Mouse (Mus musculus): Measurements from ENCODE around the gene Chd1. TPM values are rescaled to one million over a fixed set of nuclear protein-coding genes. Genes with fewer than 3 reads are reported as not detected.
"Not testable (repeated sequence)": the region's sequence is repeated elsewhere in the genome, so short reads cannot be mapped to it uniquely, and the experiment has no call there.

Chd1 gene
- polyA plus RNA-seq, 1 experiment from 2014 or later: 18.3 TPM

DNA sequence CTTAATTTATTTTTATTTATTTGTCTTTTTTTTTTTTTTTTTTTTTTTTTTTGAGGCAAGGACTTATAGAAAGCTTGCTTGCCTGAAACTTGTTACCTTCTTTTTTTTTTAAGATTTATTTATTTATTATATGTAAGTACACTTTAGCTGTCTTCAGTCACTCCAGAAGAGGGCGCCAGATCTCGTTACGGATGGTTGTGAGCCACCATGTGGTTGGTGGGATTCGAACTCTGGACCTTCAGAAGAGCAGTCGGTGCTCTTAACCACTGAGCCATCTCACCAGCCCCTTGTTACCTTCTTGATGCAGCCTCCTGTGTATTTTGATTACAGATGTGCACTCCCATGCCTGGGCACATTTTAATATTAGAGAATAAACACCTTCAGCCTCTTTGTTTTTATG lies 46.5 kb downstream of the Chd1 start:
- H3K4me1 ChIP-seq (replicated peaks; ENCODE audit: control insufficient read depth, insufficient read depth, low read length); ATAC-seq (ENCODE audit: low read depth); H3K9ac ChIP-seq (ENCODE audit: low read length); H3K27ac ChIP-seq (ENCODE audit: low read length); H3K4me3 ChIP-seq (ENCODE audit: low read length); H3K27me3 ChIP-seq (ENCODE audit: control insufficient read depth, insufficient read depth, low read depth, low read length); H3K9me3 ChIP-seq (ENCODE audit: control insufficient read depth, low read length); H3K4me2 ChIP-seq (ENCODE audit: low read depth, low read length): not testable (repeated sequence)
- peaks cover 38% of the 10 kb centered on the region for H3K36me3 ChIP-seq (ENCODE audit: control insufficient read depth, insufficient read depth, low read length)
- WGBS: 92% methylated on average over 5 of the region's 5 CpGs

DNA sequence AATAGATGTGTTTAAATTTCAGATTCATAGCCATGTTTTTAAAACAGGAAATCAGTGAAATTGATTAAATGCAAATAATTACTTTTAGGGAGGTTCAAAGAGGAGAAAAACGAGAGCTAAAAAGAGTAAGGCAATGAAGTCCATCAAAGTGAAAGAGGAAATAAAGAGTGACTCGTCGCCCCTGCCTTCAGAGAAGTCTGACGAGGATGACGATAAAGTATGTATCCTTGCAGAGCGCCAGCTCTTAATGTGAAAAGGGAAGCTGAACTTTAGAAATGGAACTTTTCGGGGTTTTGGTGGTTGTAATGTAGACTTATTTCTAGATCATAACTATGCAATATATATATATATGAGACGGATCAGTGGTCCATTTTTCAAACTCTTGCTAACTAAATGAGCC lies 56.4 kb downstream of the Chd1 start:
- peaks cover 46% of the 10 kb centered on the region for H3K36me3 ChIP-seq (ENCODE audit: control insufficient read depth, insufficient read depth, low read length)
- no peak overlapping the region for H3K27ac ChIP-seq (ENCODE audit: low read length)
- no peaks in the 10 kb centered on the region for H3K4me1 ChIP-seq (replicated peaks; ENCODE audit: control insufficient read depth, insufficient read depth, low read length)
- no peaks in the 10 kb centered on the region for H3K27me3 ChIP-seq (ENCODE audit: control insufficient read depth, insufficient read depth, low read depth, low read length)
- H3K9me3 ChIP-seq (ENCODE audit: control insufficient read depth, low read length): no peaks in the 10 kb centered on the region
- 81% methylated on average over 8 of the region's 8 CpGs for WGBS
- no peak overlapping the region for H3K9ac ChIP-seq (ENCODE audit: low read length)
- no peak for ATAC-seq (ENCODE audit: low read depth)
- no peak overlapping the region for H3K4me2 ChIP-seq (ENCODE audit: low read depth, low read length)
- no peak overlapping the region for H3K4me3 ChIP-seq (ENCODE audit: low read length)

DNA sequence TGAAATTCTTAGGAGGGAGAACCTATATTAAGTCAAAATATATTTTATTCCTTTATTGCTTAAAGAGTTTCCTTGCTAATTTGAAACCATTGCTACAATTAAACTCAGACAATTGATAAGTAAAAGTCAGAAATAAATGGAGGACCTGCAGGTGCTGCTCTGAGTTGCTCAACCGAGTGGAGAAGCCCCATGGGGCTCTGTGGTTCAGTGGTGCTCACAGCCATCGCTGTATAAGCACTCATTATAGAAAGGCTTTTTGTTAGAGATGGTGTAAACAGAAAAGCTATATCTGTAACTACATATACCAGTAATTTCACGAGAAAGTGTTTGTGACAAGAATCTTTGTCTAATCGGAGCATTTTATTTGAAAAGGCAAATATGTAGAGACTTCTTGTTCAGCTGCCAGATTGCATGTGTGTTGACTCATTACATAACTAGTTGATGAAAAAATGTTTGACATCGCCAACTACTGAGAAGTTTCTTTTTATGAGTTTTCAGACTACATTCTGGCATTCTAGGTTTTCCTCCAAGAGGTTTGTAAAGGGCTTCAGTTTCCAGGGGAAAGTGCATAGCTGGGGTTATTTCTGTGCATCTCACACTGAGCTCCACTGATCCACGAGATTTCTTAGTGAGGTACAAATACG lies 64.4 kb downstream of the Chd1 start:
- no peak overlapping the region for H3K4me3 ChIP-seq (ENCODE audit: low read length)
- H3K27ac ChIP-seq (ENCODE audit: low read length): no peak overlapping the region
- no peak for ATAC-seq (ENCODE audit: low read depth)
- no peaks in the 10 kb centered on the region for H3K9me3 ChIP-seq (ENCODE audit: control insufficient read depth, low read length)
- H3K4me1 ChIP-seq (replicated peaks; ENCODE audit: control insufficient read depth, insufficient read depth, low read length): no peaks in the 10 kb centered on the region
- H3K4me2 ChIP-seq (ENCODE audit: low read depth, low read length): no peak overlapping the region
- no peaks in the 10 kb centered on the region for H3K27me3 ChIP-seq (ENCODE audit: control insufficient read depth, insufficient read depth, low read depth, low read length)
- no peak overlapping the region for H3K9ac ChIP-seq (ENCODE audit: low read length)
- WGBS: 61% methylated on average over 7 of the region's 7 CpGs
- peaks cover 37% of the 10 kb centered on the region for H3K36me3 ChIP-seq (ENCODE audit: control insufficient read depth, insufficient read depth, low read length)

DNA sequence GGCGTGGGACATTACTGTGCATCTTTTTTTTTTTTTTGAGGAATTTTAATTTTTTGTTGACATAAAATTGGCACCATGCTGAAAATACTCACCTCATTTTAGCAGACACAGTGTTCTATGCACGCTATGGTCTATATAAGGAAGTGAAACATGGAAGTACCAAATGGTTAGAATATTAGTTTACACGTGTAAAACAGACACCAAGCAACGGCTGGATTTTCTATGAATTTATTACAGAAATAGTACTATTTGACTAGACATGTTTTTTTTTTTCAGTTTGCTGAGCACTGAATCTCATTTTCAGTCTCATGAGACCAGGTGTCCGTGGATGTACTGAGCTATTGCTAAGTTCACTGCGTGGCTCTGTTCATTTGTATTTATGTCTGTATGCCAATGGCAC lies 69.2 kb downstream of the Chd1 start:
- Histone ChIP-seq H3K27ac (ENCODE audit: low read length) (no peak overlapping the region), H3K36me3 (ENCODE audit: control insufficient read depth, insufficient read depth, low read length) (peaks cover 17% of the 10 kb centered on the region), H3K9me3 (ENCODE audit: control insufficient read depth, low read length) (no peaks in the 10 kb centered on the region), H3K9ac (ENCODE audit: low read length) (no peak overlapping the region), H3K4me1 (replicated peaks; ENCODE audit: control insufficient read depth, insufficient read depth, low read length) (no peaks in the 10 kb centered on the region), H3K27me3 (ENCODE audit: control insufficient read depth, insufficient read depth, low read depth, low read length) (no peaks in the 10 kb centered on the region), H3K4me2 (ENCODE audit: low read depth, low read length) (no peak overlapping the region), H3K4me3 (ENCODE audit: low read length) (no peak overlapping the region)
- no peak for ATAC-seq (ENCODE audit: low read depth)
- WGBS: 64% methylated on average over 6 of the region's 6 CpGs

DNA sequence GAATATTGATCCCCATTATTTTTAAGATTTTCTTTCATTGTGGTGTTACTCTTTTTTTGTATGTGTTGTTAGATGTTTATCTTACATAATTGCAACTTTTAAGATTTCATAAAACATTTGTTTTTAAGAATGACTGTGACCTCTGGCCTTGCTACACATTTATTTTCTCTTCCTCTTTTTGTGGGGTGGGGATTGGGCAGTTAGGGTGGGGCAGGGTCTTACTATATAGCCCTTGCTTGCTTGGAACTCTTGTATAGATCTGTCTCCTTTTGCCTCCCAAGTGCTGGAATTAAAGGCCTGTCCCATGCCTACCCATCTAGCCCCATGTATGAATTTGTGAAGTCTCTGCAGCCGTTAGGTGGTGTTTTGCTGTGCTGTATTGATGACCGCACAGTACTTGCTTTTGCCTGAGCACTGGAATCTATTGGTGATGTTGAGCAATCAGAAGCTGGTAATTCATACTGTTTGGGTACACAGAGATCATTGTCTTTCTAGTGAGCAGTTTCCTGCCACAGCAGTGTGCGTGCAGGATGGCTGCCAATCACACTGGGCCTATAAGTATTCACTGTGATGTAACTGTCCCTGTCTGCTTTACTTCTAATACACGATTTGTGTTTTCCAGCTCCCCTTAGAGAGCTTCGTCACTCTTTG lies 69.9 kb downstream of the Chd1 start:
- Histone ChIP-seq H3K9me3 (ENCODE audit: control insufficient read depth, low read length) (no peaks in the 10 kb centered on the region), H3K4me3 (ENCODE audit: low read length) (no peak overlapping the region), H3K4me1 (replicated peaks; ENCODE audit: control insufficient read depth, insufficient read depth, low read length) (no peaks in the 10 kb centered on the region), H3K9ac (ENCODE audit: low read length) (no peak overlapping the region), H3K36me3 (ENCODE audit: control insufficient read depth, insufficient read depth, low read length) (peaks cover 13% of the 10 kb centered on the region), H3K4me2 (ENCODE audit: low read depth, low read length) (no peak overlapping the region), H3K27me3 (ENCODE audit: control insufficient read depth, insufficient read depth, low read depth, low read length) (no peaks in the 10 kb centered on the region), H3K27ac (ENCODE audit: low read length) (no peak overlapping the region)
- no peak for ATAC-seq (ENCODE audit: low read depth)
- WGBS: 79% methylated on average over 5 of the region's 5 CpGs

DNA sequence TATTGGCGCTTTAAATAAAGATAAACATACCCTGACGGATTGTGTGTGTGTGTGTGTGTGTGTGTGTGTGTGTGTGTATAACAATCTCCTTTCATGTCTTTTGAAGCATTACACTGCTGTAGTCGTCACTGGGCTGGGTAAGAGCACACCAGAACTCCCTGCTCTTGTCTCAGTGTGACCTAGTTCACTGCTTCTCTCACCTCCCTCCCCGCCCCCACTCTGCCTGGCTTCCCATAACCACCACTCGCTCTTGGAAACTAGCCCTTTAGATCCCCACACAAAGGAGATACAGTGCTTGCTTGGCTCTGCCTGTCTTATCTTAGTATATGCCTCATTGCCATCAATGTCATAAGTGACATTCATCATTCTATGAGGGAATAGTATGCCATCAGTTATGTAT lies 71.6 kb downstream of the Chd1 start:
- no peak for ATAC-seq (ENCODE audit: low read depth)
- Histone ChIP-seq H3K4me1 (replicated peaks; ENCODE audit: control insufficient read depth, insufficient read depth, low read length) (no peaks in the 10 kb centered on the region), H3K9ac (ENCODE audit: low read length) (no peak overlapping the region), H3K27ac (ENCODE audit: low read length) (no peak overlapping the region), H3K4me3 (ENCODE audit: low read length) (no peak overlapping the region), H3K27me3 (ENCODE audit: control insufficient read depth, insufficient read depth, low read depth, low read length) (no peaks in the 10 kb centered on the region), H3K4me2 (ENCODE audit: low read depth, low read length) (no peak overlapping the region), H3K9me3 (ENCODE audit: control insufficient read depth, low read length) (no peaks in the 10 kb centered on the region), H3K36me3 (ENCODE audit: control insufficient read depth, insufficient read depth, low read length) (peaks cover 2% of the 10 kb centered on the region)
- 56% methylated on average over 5 of the region's 5 CpGs for WGBS

DNA sequence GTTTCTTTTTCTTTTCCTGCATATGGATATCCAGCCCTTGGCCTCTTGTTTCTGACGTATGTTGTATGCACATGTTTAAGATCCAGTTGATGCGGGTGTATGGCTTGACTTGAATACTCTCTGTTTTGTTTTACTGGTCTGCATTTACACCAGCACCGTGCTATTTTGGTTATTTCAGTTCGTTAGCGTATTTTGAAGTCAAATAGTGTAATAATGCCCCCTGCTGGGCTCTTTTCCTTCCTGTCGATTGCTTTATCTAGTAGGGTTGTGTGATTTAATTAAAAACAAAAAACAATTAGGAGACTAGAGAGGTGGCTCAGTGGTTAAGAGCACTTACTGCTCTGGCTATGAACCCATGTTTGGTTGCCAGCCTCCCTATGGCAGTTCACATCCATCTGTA lies 73.2 kb downstream of the Chd1 start:
- WGBS: 77% methylated on average over 6 of the region's 6 CpGs

DNA sequence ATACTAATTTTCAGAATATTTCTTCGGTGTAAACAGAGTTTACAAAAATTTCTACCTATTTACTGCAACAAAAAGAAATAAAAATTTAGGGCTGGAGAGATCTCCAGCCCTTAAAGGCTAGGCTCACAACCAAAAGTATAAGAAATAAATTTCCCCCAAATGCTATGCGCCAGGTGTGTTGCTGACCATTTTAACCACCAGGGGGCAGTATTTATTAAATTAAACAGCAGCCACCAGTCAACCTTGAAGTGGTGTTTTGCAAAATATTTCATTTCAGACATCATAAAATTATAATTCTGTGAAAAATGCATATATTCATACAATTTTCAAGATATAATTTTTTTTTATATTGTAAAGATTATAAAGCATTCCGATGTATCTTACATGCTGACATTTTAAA lies 82.3 kb downstream of the Chd1 start:
- WGBS: 25% methylated on average over 3 of the region's 3 CpGs
- no peaks in the 10 kb centered on the region for H3K4me1 ChIP-seq (replicated peaks; ENCODE audit: control insufficient read depth, insufficient read depth, low read length)
- H3K9me3 ChIP-seq (ENCODE audit: control insufficient read depth, low read length): no peaks in the 10 kb centered on the region
- no peak for ATAC-seq (ENCODE audit: low read depth)
- no peak overlapping the region for H3K9ac ChIP-seq (ENCODE audit: low read length)
- no peaks in the 10 kb centered on the region for H3K27me3 ChIP-seq (ENCODE audit: control insufficient read depth, insufficient read depth, low read depth, low read length)
- H3K27ac ChIP-seq (ENCODE audit: low read length): no peak overlapping the region
- H3K4me2 ChIP-seq (ENCODE audit: low read depth, low read length): no peak overlapping the region
- H3K4me3 ChIP-seq (ENCODE audit: low read length): no peak overlapping the region
- H3K36me3 ChIP-seq (ENCODE audit: control insufficient read depth, insufficient read depth, low read length): no peaks in the 10 kb centered on the region

More for the DNA sequence above, 73.2 kb downstream of the Chd1 start:
- ATAC-seq (ENCODE audit: low read depth): no peak
- Histone ChIP-seq H3K4me1 (replicated peaks; ENCODE audit: control insufficient read depth, insufficient read depth, low read length) (no peaks in the 10 kb centered on the region), H3K4me2 (ENCODE audit: low read depth, low read length) (no peak overlapping the region), H3K36me3 (ENCODE audit: control insufficient read depth, insufficient read depth, low read length) (no peaks in the 10 kb centered on the region), H3K27ac (ENCODE audit: low read length) (no peak overlapping the region), H3K9me3 (ENCODE audit: control insufficient read depth, low read length) (no peaks in the 10 kb centered on the region), H3K4me3 (ENCODE audit: low read length) (no peak overlapping the region), H3K27me3 (ENCODE audit: control insufficient read depth, insufficient read depth, low read depth, low read length) (no peaks in the 10 kb centered on the region), H3K9ac (ENCODE audit: low read length) (no peak overlapping the region)

DNA sequence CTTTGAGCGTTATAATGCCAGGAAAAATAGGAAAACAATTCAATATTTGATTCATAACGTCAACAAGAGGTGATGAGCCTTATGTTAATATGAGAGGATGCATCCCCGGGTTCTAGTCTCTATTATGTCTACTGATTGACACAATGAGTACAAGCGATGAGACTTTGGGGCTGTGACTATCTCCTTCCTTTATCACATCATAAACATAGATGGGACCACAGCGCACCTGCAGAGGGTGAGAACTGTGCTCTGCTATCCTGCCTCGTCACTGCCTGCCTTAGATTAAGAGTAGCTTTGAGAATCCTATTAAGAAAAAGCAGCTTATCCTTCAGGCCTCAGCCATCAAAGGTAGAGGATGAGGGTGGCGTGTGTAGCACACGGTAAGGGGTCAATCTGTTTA lies 85.9 kb downstream of the Chd1 start:
- Histone ChIP-seq H3K27ac (ENCODE audit: low read length) (no peak overlapping the region), H3K9ac (ENCODE audit: low read length) (no peak overlapping the region), H3K4me2 (ENCODE audit: low read depth, low read length) (no peak overlapping the region), H3K4me3 (ENCODE audit: low read length) (no peak overlapping the region), H3K36me3 (ENCODE audit: control insufficient read depth, insufficient read depth, low read length) (no peaks in the 10 kb centered on the region), H3K9me3 (ENCODE audit: control insufficient read depth, low read length) (no peaks in the 10 kb centered on the region), H3K4me1 (replicated peaks; ENCODE audit: control insufficient read depth, insufficient read depth, low read length) (no peaks in the 10 kb centered on the region), H3K27me3 (ENCODE audit: control insufficient read depth, insufficient read depth, low read depth, low read length) (no peaks in the 10 kb centered on the region)
- ATAC-seq (ENCODE audit: low read depth): no peak
- WGBS: 85% methylated on average over 8 of the region's 8 CpGs

Measured in lung, embryonic 16.5 days (tissue).